Mouse (Mus musculus): ENCODE results near the gene Abhd18.

DNA sequence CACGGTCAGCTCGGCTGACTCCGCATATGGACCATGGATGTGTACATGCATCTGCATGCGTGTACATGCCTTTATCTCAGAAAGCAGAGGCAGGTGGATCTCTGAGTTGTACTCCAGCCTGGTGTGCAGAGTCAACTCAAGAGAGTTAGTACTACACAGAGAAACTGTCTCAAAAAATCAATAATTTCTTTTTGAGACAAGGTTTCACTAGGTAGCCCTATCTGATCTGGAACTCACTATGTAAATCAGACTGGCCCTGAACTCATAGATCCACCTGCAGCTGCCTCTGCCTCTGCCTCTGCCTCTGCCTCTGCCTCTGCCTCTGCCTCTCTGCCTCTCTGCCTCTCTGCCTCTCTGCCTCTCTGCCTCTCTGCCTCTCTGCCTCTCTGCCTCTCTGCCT, 91.8 kb downstream of the Abhd18 start:
- TF ChIP-seq POLR2A (IDR thresholded peaks at IDR 0.05; ENCODE audit: borderline replicate concordance, low read depth, low read length) (no peak), CTCF (IDR thresholded peaks at IDR 0.05; ENCODE audit: low read depth, low read length) (no peak)
